Mouse (Mus musculus) olfactory bulb, adult 2 months (tissue): Measurements from ENCODE around the gene Cpm.

Experiments used
- CTCF ChIP-seq: fragments of 200-500 bp; IDR thresholded peaks from 2 replicates; pipeline ENCODE4 v1.5.1; 2012; ENCODE audit warnings: low read depth, mild to moderate bottlenecking, low read length, moderate library complexity; ENCODE audit not compliant: insufficient read depth
- POLR2A ChIP-seq: fragments of 200-500 bp; IDR thresholded peaks from 2 replicates; pipeline ENCODE4 v1.6.1; 2012; ENCODE audit warnings: mild to moderate bottlenecking, low read depth, low read length, moderate library complexity; ENCODE audit not compliant: insufficient read depth

- no peak for TF ChIP-seq CTCF
- no peak for TF ChIP-seq POLR2A
Measured at GRCm38 (mm10) chr10:117717583-117717982, 88.3 kb downstream of the Cpm start.
